Mouse (Mus musculus) ES-E14 (cell line): Measurements from ENCODE around the gene Padi3. TPM values are rescaled to one million over a fixed set of nuclear protein-coding genes. Genes with fewer than 3 reads are reported as not detected.
A peak's percentile ranks its signal among the peaks of the same experiment; 100 is the strongest.

Source experiments
- DNase-seq: peaks from one replicate; pipeline ENCODE4 v3.0.0-alpha.2; 2013; ENCODE audit warnings: low read depth, low spot score
- H3K27ac ChIP-seq: 2 replicates; pipeline ENCODE4 v1.5.1; 2012; ENCODE audit warnings: low read depth, mild to moderate bottlenecking, low read length, moderate library complexity, mixed read lengths; ENCODE audit not compliant: poor library complexity, insufficient read depth, severe bottlenecking
- H3K36me3 ChIP-seq: 2 replicates; pipeline ENCODE4 v1.6.1; 2012; ENCODE audit warnings: mild to moderate bottlenecking, low read length, moderate library complexity, mixed read lengths; ENCODE audit not compliant: control insufficient read depth, poor library complexity, insufficient read depth, severe bottlenecking
- H3K4me1 ChIP-seq, 2 experiments: fragments of 150-350 bp in 1 of 2; sonication (generic) in 1 of 2; 2 replicates each; pipeline ENCODE4 v1.6.1; 2012; ENCODE audit warnings: low read length in 2 of 2, mild to moderate bottlenecking in 1 of 2, mixed read lengths in 1 of 2; ENCODE audit not compliant: control insufficient read depth in 2 of 2, insufficient read depth in 2 of 2, poor library complexity in 1 of 2
- H3K4me3 ChIP-seq, 2 experiments: fragments of 150-350 bp in 1 of 2; sonication (generic) in 1 of 2; 2 replicates each; pipeline ENCODE4 v1.5.1; 2012; ENCODE audit warnings: low read length in 2 of 2, low read depth in 1 of 2, mild to moderate bottlenecking in 1 of 2, mixed read lengths in 1 of 2; ENCODE audit not compliant: insufficient read depth in 1 of 2, poor library complexity in 1 of 2, severe bottlenecking in 1 of 2
- H3K9ac ChIP-seq: 2 replicates; pipeline ENCODE4 v1.6.1; 2012; ENCODE audit warnings: low read depth, mild to moderate bottlenecking, low read length, mixed read lengths; ENCODE audit not compliant: poor library complexity, insufficient read depth, severe bottlenecking
- H3K9me3 ChIP-seq: fragments of 150-350 bp; sonication (generic); 2 replicates; pipeline ENCODE4 v1.6.1; 2012; ENCODE audit warnings: low read depth, mild to moderate bottlenecking, low read length; ENCODE audit not compliant: control insufficient read depth, insufficient read depth
- CHD2 ChIP-seq: IDR thresholded peaks from 2 replicates; pipeline ENCODE4 v1.6.1; 2014; ENCODE audit warnings: mild to moderate bottlenecking, low read depth, low read length, inconsistent platforms
- HCFC1 ChIP-seq: IDR thresholded peaks from 2 replicates; pipeline ENCODE4 v1.6.1; 2012; ENCODE audit warnings: low read length, inconsistent platforms, borderline replicate concordance; ENCODE audit not compliant: insufficient read depth
- MAFK ChIP-seq: IDR thresholded peaks from 2 replicates; pipeline ENCODE4 v1.6.1; 2014; ENCODE audit warnings: mild to moderate bottlenecking, low read depth, low read length, inconsistent platforms; ENCODE audit not compliant: insufficient read depth
- ZC3H11A ChIP-seq: IDR thresholded peaks from 2 replicates; pipeline ENCODE4 v1.6.1; 2012; ENCODE audit warnings: low read depth, mild to moderate bottlenecking, inconsistent platforms, low read length, borderline replicate concordance
- ZNF384 ChIP-seq: IDR thresholded peaks from 2 replicates; pipeline ENCODE4 v1.6.1; 2012; ENCODE audit warnings: low read depth, low read length, inconsistent platforms
- in situ Hi-C, 2 experiments: fragments of 600-800 bp; cut with MboI; formaldehyde crosslinking; loops; one replicate each; pipeline ENCODE4 v1.15.1; 2025; ENCODE audit warnings: low sequenced_read_pairs in 2 of 2, inconsistent platforms in 1 of 2; ENCODE audit not compliant: unreplicated experiment in 2 of 2
- total RNA-seq: library from RNA; depleted of rRNA; stranded (reverse); fragments of 300-350 nt; gene quantifications from 2 replicates; pipeline ENCODE4 v1.2.3, GENCODE M21; 2012; rRNA removed

The Padi3 gene
- 1.2 and 1.6 TPM in 2 replicates for total RNA-seq

DNA sequence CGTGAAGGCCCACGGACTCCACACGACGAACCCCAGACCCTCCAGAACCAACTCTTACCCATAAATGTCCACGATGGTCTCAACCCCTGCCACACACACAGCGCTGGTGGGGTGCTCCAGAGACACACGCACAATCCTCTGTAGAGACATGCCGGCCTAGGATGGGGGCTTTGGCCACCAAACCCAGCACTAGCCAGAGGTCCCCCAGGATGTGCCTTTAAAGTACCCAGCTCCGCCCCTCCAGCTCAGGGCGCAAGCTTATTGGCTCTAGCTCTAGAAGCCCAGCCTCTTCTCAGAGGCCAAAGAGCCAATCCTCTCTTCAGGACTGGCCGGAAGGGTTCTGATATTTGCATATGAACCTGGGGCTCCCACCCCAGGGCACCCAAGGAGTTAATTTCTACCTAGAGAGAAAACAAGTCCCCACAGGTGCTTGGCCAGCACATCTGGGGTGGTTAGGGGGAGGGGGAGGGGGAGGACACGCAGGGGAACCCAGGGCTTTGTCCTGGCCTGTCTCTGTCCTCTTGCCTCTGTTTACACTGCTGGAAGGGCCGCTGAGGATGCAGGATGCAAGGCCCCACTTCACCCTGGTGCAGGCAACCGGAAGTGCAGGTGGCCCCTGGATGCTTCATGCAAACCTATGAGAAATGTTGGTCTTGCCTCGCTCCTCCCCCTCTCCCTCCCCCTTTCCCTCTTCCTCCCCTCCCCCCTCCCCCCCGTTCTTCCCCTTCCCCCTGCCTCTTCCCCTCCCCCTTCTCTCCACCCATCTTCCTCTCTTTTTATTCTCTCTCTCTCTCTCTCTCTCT, at the start of gene Padi3:
Gene Padi3 (minus strand): TSS at position 191 of the 803 bp plus-strand sequence.
- no peak within 1 kb of the TSS for H3K27ac ChIP-seq
- no peak within 1 kb of the TSS for H3K9ac ChIP-seq
- H3K9me3 ChIP-seq = no peaks in the 10 kb centered on the region
- DNase-seq = no peak
- in situ Hi-C loops = no loop called here
- no peak for TF ChIP-seq CHD2
- TF ChIP-seq ZNF384 = no peak
- no peak for TF ChIP-seq MAFK
- no peak for TF ChIP-seq ZC3H11A
- TF ChIP-seq HCFC1 = no peak
- no peaks in the 10 kb centered on the region for H3K36me3 ChIP-seq
- peaks cover 0 to 23% of the 10 kb centered on the region in 2 experiments; a peak in 2 of 4 replicates for H3K4me1 ChIP-seq
- peak within 1 kb of the TSS; percentile 15 to 39; a peak in 2 of 4 replicates for H3K4me3 ChIP-seq

DNA sequence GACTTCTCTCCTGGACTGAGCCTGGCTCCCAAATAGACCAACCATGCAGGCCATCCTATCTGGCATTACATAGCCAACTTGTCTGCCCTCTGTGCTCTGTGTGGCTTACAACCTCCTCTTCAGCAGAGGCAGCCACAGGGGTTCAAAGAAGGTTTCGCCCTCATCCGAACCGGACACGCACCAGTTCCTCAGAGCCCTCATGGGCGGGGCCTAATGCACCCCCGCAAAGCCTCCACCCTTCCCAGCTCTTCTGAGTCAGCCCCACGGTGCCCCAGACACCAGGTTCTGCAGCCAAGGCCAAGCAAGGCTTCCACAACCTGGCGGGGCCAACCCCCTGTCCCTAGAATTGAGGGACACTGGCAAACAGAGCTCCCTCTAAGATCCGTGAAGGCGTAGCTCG, 48.8 kb upstream of the Padi3 start:
- no peak overlapping the region for H3K4me3 ChIP-seq
- H3K9me3 ChIP-seq = no peaks in the 10 kb centered on the region
- no peak overlapping the region for H3K9ac ChIP-seq
- no peak for DNase-seq
- in situ Hi-C loops = no loop called here
- H3K27ac ChIP-seq = no peak overlapping the region
- peaks cover 0 to 5% of the 10 kb centered on the region in 2 experiments; a peak in 1 of 4 replicates for H3K4me1 ChIP-seq
- no peak for TF ChIP-seq ZNF384
- TF ChIP-seq ZC3H11A = no peak
- no peak for TF ChIP-seq HCFC1
- no peak for TF ChIP-seq MAFK
- TF ChIP-seq CHD2 = no peak
- no peaks in the 10 kb centered on the region for H3K36me3 ChIP-seq

DNA sequence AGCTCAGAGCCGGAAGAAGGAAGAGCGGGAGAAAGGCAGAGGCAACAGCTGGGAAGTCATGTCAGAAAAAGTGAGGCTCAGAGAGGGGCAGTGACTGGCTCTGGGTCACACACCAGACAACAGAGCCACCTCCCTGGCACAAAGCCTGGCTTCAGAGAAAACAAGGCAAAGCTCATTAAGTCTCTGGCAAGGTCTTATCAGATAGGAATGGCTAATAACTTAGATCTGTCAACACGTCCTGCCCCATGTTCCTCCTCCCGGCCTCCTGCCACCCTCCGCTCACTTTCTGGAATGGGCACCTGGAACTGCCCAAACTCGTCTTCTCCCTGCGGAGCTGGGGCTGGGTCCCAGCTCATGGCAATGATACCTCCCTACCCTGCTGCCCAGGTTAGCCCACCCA, 47.4 kb upstream of the Padi3 start:
- H3K9ac ChIP-seq = no peak overlapping the region
- H3K9me3 ChIP-seq = no peaks in the 10 kb centered on the region
- peaks cover 0 to 5% of the 10 kb centered on the region in 2 experiments; a peak in 1 of 4 replicates for H3K4me1 ChIP-seq
- H3K4me3 ChIP-seq = no peak overlapping the region
- TF ChIP-seq ZNF384 (no peak), MAFK (no peak), CHD2 (no peak)
- no peak overlapping the region for H3K27ac ChIP-seq
- no peak for DNase-seq
- H3K36me3 ChIP-seq = no peaks in the 10 kb centered on the region
- in situ Hi-C loops = no loop called here

DNA sequence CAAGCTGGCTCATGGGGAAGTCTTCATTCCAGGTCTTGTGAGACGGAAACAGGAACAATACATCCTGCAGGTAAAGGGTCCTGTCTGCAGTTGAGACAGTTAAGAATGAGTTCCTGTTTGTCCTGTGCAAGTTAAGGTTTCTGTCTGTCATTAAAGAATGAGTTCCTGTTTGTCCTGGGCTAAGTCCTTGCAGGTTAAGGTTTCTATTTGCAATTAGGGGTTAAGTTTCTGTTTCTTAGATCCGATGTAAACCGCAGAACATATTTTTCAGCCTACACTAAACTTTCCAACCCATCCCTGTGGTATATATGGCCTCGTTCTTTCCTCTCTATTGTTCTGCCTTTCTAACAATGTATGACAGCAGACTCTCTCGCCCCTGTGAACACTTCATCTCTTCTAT, 46.6 kb upstream of the Padi3 start:
- DNase-seq = no peak
- peaks cover 0 to 5% of the 10 kb centered on the region in 2 experiments; a peak in 1 of 4 replicates for H3K4me1 ChIP-seq
- H3K9ac ChIP-seq = no peak overlapping the region
- no peaks in the 10 kb centered on the region for H3K9me3 ChIP-seq
- no peak overlapping the region for H3K4me3 ChIP-seq
- TF ChIP-seq ZC3H11A (no peak), CHD2 (no peak), MAFK (no peak), ZNF384 (no peak), HCFC1 (no peak)
- in situ Hi-C loops = no loop called here
- no peaks in the 10 kb centered on the region for H3K36me3 ChIP-seq
- H3K27ac ChIP-seq = no peak overlapping the region
